Mouse (Mus musculus) CH12.LX (cell line): ENCODE results near the gene Rgs12.

Experiments used
- CTCF ChIP-seq, 2 experiments: IDR thresholded peaks in 1 of 2; conservative IDR thresholded peaks in 1 of 2; 2 replicates each; pipeline ENCODE4 v1.5.1; 2011 to 2012; ENCODE audit warnings: low read depth in 2 of 2, low read length in 2 of 2, improper control_type of control experiment in 1 of 2, inconsistent platforms in 1 of 2, mild to moderate bottlenecking in 1 of 2, moderate library complexity in 1 of 2
- E2F4 ChIP-seq: IDR thresholded peaks from 2 replicates; pipeline ENCODE4 v1.6.1; 2011; ENCODE audit warnings: low read depth, low read length, improper control_type of control experiment; ENCODE audit not compliant: insufficient replicate concordance
- EP300 ChIP-seq: IDR thresholded peaks from 2 replicates; pipeline ENCODE4 v1.6.1; 2011; ENCODE audit warnings: low read length, improper control_type of control experiment
- JUN ChIP-seq: IDR thresholded peaks from 2 replicates; pipeline ENCODE4 v1.6.1; 2011; ENCODE audit warnings: low read depth, mild to moderate bottlenecking, low read length, improper control_type of control experiment, moderate library complexity; ENCODE audit not compliant: insufficient read depth
- JUND ChIP-seq: conservative IDR thresholded peaks from 2 replicates; pipeline ENCODE4 v1.6.1; 2011; ENCODE audit warnings: low read depth, low read length, improper control_type of control experiment
- NRF1 ChIP-seq: IDR thresholded peaks from 2 replicates; pipeline ENCODE4 v1.6.1; 2014; ENCODE audit warnings: low read depth, mild to moderate bottlenecking, inconsistent platforms, low read length, improper control_type of control experiment, moderate library complexity
- POLR2A ChIP-seq: IDR thresholded peaks from 2 replicates; pipeline ENCODE4 v1.6.1; 2011; ENCODE audit warnings: low read depth, mild to moderate bottlenecking, improper control_type of control experiment, low read length
- POLR2AphosphoS2 ChIP-seq: IDR thresholded peaks from 2 replicates; pipeline ENCODE4 v1.6.1; 2011; ENCODE audit warnings: low read depth, low read length, improper control_type of control experiment
- RAD21 ChIP-seq: IDR thresholded peaks from 2 replicates; pipeline ENCODE4 v1.6.1; 2011; ENCODE audit warnings: low read depth, mild to moderate bottlenecking, low read length, improper control_type of control experiment, moderate library complexity
- RCOR1 ChIP-seq: conservative IDR thresholded peaks from 2 replicates; pipeline ENCODE4 v1.6.1; 2012; ENCODE audit warnings: low read depth, mild to moderate bottlenecking, inconsistent platforms, low read length, improper control_type of control experiment
- TBP ChIP-seq: conservative IDR thresholded peaks from 2 replicates; pipeline ENCODE4 v1.6.1; 2011; ENCODE audit warnings: low read depth, low read length, improper control_type of control experiment
- TCF12 ChIP-seq: IDR thresholded peaks from 2 replicates; pipeline ENCODE4 v1.6.1; 2014; ENCODE audit warnings: low read depth, mild to moderate bottlenecking, inconsistent platforms, low read length, improper control_type of control experiment
- USF2 ChIP-seq: conservative IDR thresholded peaks from 2 replicates; pipeline ENCODE4 v1.6.1; 2011; ENCODE audit warnings: low read depth, low read length, improper control_type of control experiment
- ZNF384 ChIP-seq: IDR thresholded peaks from 2 replicates; pipeline ENCODE4 v1.6.1; 2012; ENCODE audit warnings: low read depth, low read length, improper control_type of control experiment, inconsistent platforms

DNA sequence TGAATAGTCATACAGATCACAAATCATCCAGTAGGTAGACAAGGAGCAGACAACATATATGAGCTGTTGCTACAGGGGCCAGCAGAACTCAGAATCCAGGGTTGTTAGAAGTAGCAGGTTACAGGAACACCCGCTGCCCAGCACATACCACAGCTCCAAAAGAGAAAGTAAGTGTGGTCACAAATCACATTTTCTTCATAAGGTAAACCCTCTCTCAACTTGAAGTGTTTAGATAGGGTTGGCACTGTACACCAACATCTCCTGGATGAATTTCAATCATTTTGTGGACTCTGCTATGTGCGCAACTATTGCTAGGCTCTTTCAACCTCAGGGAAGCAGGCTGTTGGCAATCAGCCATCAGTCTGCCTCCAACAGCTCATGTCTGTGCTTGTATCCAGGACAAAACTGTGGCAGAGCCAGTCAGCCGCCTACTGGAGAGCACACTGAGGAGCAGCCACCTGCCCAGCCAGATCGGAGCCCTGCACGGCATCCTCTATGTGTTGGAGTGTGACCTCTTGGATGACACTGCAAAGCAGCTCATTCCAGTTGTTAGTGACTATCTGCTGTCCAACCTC is 46.3 kb upstream of the Rgs12 start:
- no peak for TF ChIP-seq POLR2A
- no peak for TF ChIP-seq CTCF (conservative IDR thresholded peaks at IDR 0.05 in 1 of 2, IDR thresholded peaks at IDR 0.05 in 1 of 2; ENCODE audit: low read depth in 2 of 2, low read length in 2 of 2)
- no peak for TF ChIP-seq ZNF384
- TF ChIP-seq JUND, result no peak
- TF ChIP-seq TCF12, result no peak
- TF ChIP-seq NRF1, result no peak
- no peak for TF ChIP-seq RCOR1
- no peak for TF ChIP-seq POLR2AphosphoS2
- no peak for TF ChIP-seq JUN
- TF ChIP-seq E2F4, result no peak
- TF ChIP-seq USF2, result no peak
- TF ChIP-seq EP300, result no peak
- TF ChIP-seq TBP, result no peak
- TF ChIP-seq RAD21, result no peak
